ENCODE assay signal across 8 mouse cellular contexts in genomic region chr2:60283751-60284466, GRCm38 (mm10). TPM values are rescaled to one million over a fixed set of nuclear protein-coding genes. Genes with fewer than 3 reads are reported as not detected.
DNase-seq lines count a peak whose midpoint lies in the region; ATAC-seq and TF ChIP-seq lines count a peak whose summit lies in the region.

No protein-coding gene starts in this region.

- no peaks in the 10 kb centered on the region for H3K9me3 ChIP-seq in forebrain, embryonic 11.5 days (ENCODE audit: control insufficient read depth, low read length)
- H3K9me3 ChIP-seq in heart, embryonic 14.5 days (ENCODE audit: control insufficient read depth, low read length), result no peaks in the 10 kb centered on the region
- no peaks in the 10 kb centered on the region for H3K9me3 ChIP-seq in kidney, postnatal 0 days (replicated peaks; ENCODE audit: low read length)
- H3K9me3 ChIP-seq in midbrain, embryonic 16.5 days (replicated peaks; ENCODE audit: control insufficient read depth, low read length, poor library complexity, severe bottlenecking), result no peaks in the 10 kb centered on the region

- TF ChIP-seq CTCF in bone marrow macrophage, adult 2 months (IDR thresholded peaks at IDR 0.05; ENCODE audit: low read depth, low read length), result no peak
- no peak for TF ChIP-seq CTCF in kidney, postnatal 0 days (IDR thresholded peaks at IDR 0.05; ENCODE audit: low read depth)

- TF ChIP-seq POLR2A in bone marrow macrophage, adult 2 months (IDR thresholded peaks at IDR 0.05; ENCODE audit: borderline replicate concordance, low read depth, low read length), result no peak

- peak overlapping the region; percentile 39 for H3K9ac ChIP-seq in forebrain, embryonic 11.5 days (ENCODE audit: low read length)
- H3K9ac ChIP-seq in heart, embryonic 14.5 days (ENCODE audit: low read length), result peak overlapping the region; percentile 73
- peak overlapping the region; percentile 57 for H3K9ac ChIP-seq in kidney, postnatal 0 days (ENCODE audit: low read depth, low read length)
- H3K9ac ChIP-seq in midbrain, embryonic 16.5 days (ENCODE audit: low read depth, low read length), result peak overlapping the region; percentile 56

- H3K4me3 ChIP-seq in bone marrow macrophage, adult 2 months (ENCODE audit: insufficient read depth, low read length), result peak overlapping the region; percentile 71
- peak overlapping the region; percentile 31 for H3K4me3 ChIP-seq in forebrain, embryonic 11.5 days (ENCODE audit: low read depth, low read length)
- peak overlapping the region; percentile 50 to 52 for H3K4me3 ChIP-seq in heart, embryonic 14.5 days (ENCODE audit: control insufficient read depth in 1 of 2, insufficient read depth in 1 of 2, low read depth in 1 of 2, low read length in 2 of 2)
- peak overlapping the region; percentile 49 for H3K4me3 ChIP-seq in kidney, postnatal 0 days (replicated peaks; ENCODE audit: low read depth, low read length)
- H3K4me3 ChIP-seq in midbrain, embryonic 16.5 days (ENCODE audit: low read depth, low read length), result peak overlapping the region; percentile 43

- DNase-seq in 3134 (ENCODE audit: extremely low read depth, insufficient read length, low spot score), result peak; percentile 79
- peak; percentile 74 for DNase-seq in forebrain, embryonic 11.5 days (ENCODE audit: low spot score)
- DNase-seq in kidney, postnatal 0 days (ENCODE audit: low spot score), result peak; percentile 85
- peak; percentile 50 for DNase-seq in liver
- peak; percentile 18 to 28 for DNase-seq in spleen, postnatal 14 days (ENCODE audit: low spot score in 2 of 2)

- peaks cover 37% of the 10 kb centered on the region for H3K4me1 ChIP-seq in bone marrow macrophage, adult 2 months (ENCODE audit: control insufficient read depth, insufficient read depth, low read length)
- H3K4me1 ChIP-seq in forebrain, embryonic 11.5 days (replicated peaks; ENCODE audit: control insufficient read depth, insufficient read depth, low read length), result peaks cover 4% of the 10 kb centered on the region; the same call in 1 of the 2 replicates
- H3K4me1 ChIP-seq in heart, embryonic 14.5 days (ENCODE audit: control insufficient read depth in 2 of 2, insufficient read depth in 2 of 2, low read length in 2 of 2), result peaks cover 3 to 10% of the 10 kb centered on the region in 2 experiments; a peak in 2 of 4 replicates
- H3K4me1 ChIP-seq in kidney, postnatal 0 days (replicated peaks; ENCODE audit: insufficient read depth, low read length), result peaks cover 5% of the 10 kb centered on the region; the same call in 1 of the 2 replicates
- H3K4me1 ChIP-seq in midbrain, embryonic 16.5 days (ENCODE audit: control insufficient read depth, insufficient read depth, low read length), result 0 out of 2 replicates have a peak, but pooled peaks cover 5% of the 10 kb centered on the region

- ATAC-seq in forebrain, embryonic 11.5 days (replicated peaks; ENCODE audit: low FRiP score), result peak; percentile 76
- peak; percentile 71 for ATAC-seq in heart, embryonic 14.5 days (ENCODE audit: insufficient number of reproducible peaks, insufficient read depth, low FRiP score, low read depth)
- ATAC-seq in kidney, postnatal 0 days (replicated peaks; ENCODE audit: low FRiP score, low read depth), result peak; percentile 90
- peak; percentile 92 for ATAC-seq in midbrain, embryonic 16.5 days

- H3K36me3 ChIP-seq in forebrain, embryonic 11.5 days (ENCODE audit: control insufficient read depth, insufficient read depth, low read length), result no peaks in the 10 kb centered on the region
- H3K36me3 ChIP-seq in heart, embryonic 14.5 days (ENCODE audit: control insufficient read depth, insufficient read depth, low read length), result no peaks in the 10 kb centered on the region
- H3K36me3 ChIP-seq in kidney, postnatal 0 days (ENCODE audit: insufficient read depth, low read length), result no peaks in the 10 kb centered on the region
- H3K36me3 ChIP-seq in midbrain, embryonic 16.5 days (ENCODE audit: control insufficient read depth, insufficient read depth, low read length), result no peaks in the 10 kb centered on the region

- WGBS in forebrain, embryonic 11.5 days, result under 1% methylated on average over 42 of the region's 42 CpGs
- WGBS in heart, embryonic 14.5 days, result under 1% methylated on average over 42 of the region's 42 CpGs
- WGBS in kidney, postnatal 0 days, result under 1% methylated on average over 42 of the region's 42 CpGs
- under 1% methylated on average over 42 of the region's 42 CpGs for WGBS in midbrain, embryonic 16.5 days

- peaks cover 12% of the 10 kb centered on the region; the same call in 1 of the 2 replicates for H3K27me3 ChIP-seq in forebrain, embryonic 11.5 days (ENCODE audit: control insufficient read depth, insufficient read depth, low read length)
- no peaks in the 10 kb centered on the region for H3K27me3 ChIP-seq in heart, embryonic 14.5 days (ENCODE audit: control insufficient read depth, insufficient read depth, low read length)
- no peaks in the 10 kb centered on the region for H3K27me3 ChIP-seq in kidney, postnatal 0 days (ENCODE audit: insufficient read depth, low read length)
- no peaks in the 10 kb centered on the region for H3K27me3 ChIP-seq in midbrain, embryonic 16.5 days (ENCODE audit: control insufficient read depth, insufficient read depth, low read depth, low read length)

- H3K4me2 ChIP-seq in forebrain, embryonic 11.5 days (ENCODE audit: low read depth, low read length, severe bottlenecking), result peak overlapping the region; percentile 63
- H3K4me2 ChIP-seq in heart, embryonic 14.5 days (ENCODE audit: low read length), result peak overlapping the region; percentile 93
- H3K4me2 ChIP-seq in kidney, postnatal 0 days (ENCODE audit: low read length), result peak overlapping the region; percentile 86
- H3K4me2 ChIP-seq in midbrain, embryonic 16.5 days (ENCODE audit: low read length), result peak overlapping the region; percentile 85

- H3K27ac ChIP-seq in bone marrow macrophage, adult 2 months (ENCODE audit: insufficient read depth, low read depth, low read length), result peak overlapping the region; percentile 87
- H3K27ac ChIP-seq in forebrain, embryonic 11.5 days (ENCODE audit: low read depth, low read length), result no peak overlapping the region
- H3K27ac ChIP-seq in heart, embryonic 14.5 days (replicated peaks in 1 of 2; ENCODE audit: control insufficient read depth in 1 of 2, insufficient read depth in 1 of 2, low read depth in 2 of 2, low read length in 2 of 2), result no peak overlapping the region
- H3K27ac ChIP-seq in kidney, postnatal 0 days, result peak overlapping the region; percentile 50; the same call in 1 of the 2 replicates
- no peak overlapping the region for H3K27ac ChIP-seq in midbrain, embryonic 16.5 days (ENCODE audit: low read length)

RNA-seq across cellular contexts. Expression of gene Cd302, which starts 0.4 kb away (rescaled TPM):
- 120 and 135 TPM in 2 replicates for polyA plus RNA-seq in bone marrow macrophage, adult 2 months (2012; ENCODE audit: insufficient read depth, insufficient read length, missing spikeins)
- 10.7 and 11.4 TPM in 2 replicates for polyA plus RNA-seq in forebrain, embryonic 11.5 days (2014; fragmentation: Nextera tagmentation; extraction: Ambion mirVana)
- 20.3 and 25.5 TPM in 2 replicates for polyA plus RNA-seq in heart, embryonic 14.5 days (2014; fragmentation: Nextera tagmentation; extraction: Ambion mirVana)
- 58.6 and 66.8 TPM in 2 replicates for polyA plus RNA-seq in kidney, postnatal 0 days (2015; fragmentation: Nextera tagmentation; extraction: Ambion mirVana)
- 11.2 and 12.3 TPM in 2 replicates for polyA plus RNA-seq in midbrain, embryonic 16.5 days (2015; fragmentation: Nextera tagmentation; extraction: Ambion mirVana)

Comparison
In these comparisons a context has a peak if more than half of its experiments do, and no peak if none do; other contexts are left out.
1. DNase-seq: peak in every context shown above with its lines; median percentile 85 in kidney, postnatal 0 days; 79 in 3134; 74 in forebrain, embryonic 11.5 days; 50 in liver; 23 in spleen, postnatal 14 days.
2. H3K27ac ChIP-seq: peak in bone marrow macrophage, adult 2 months (single experiment) and kidney, postnatal 0 days (single experiment); none in forebrain, embryonic 11.5 days (single experiment), heart, embryonic 14.5 days (0 of 2) and midbrain, embryonic 16.5 days (single experiment).
3. Peak in every context shown above with its lines, with median percentiles within 50 percentile points of each other: H3K4me3 ChIP-seq, ATAC-seq, H3K4me2 ChIP-seq and H3K9ac ChIP-seq.